Mouse (Mus musculus): ENCODE results near the gene Dynll2. TPM values are rescaled to one million over a fixed set of nuclear protein-coding genes. Genes with fewer than 3 reads are reported as not detected.

The Dynll2 gene
- 100 to 1,000 TPM; 580 to 594 TPM for total RNA-seq (2021)

GRCm38 (mm10) chr11:87986831-87987793 is at the start of gene Dynll2:
Gene Dynll2 (minus strand): TSS chr11:87987533.
- DNase-seq (ENCODE audit: low spot score in 2 of 2) = peak; percentile 88 to 93
- intact Hi-C loops (cut with DNase I) = loop anchor here (1.0 to 5.0 kb wide), 3 partner anchors 60 to 730 kb away; partner anchors contain the start of genes Mrps23 and Srsf1

GRCm38 (mm10) chr11:88036761-88037251 is 49.5 kb upstream of the Dynll2 start:
- intact Hi-C loops (cut with DNase I) = no loop called here
- peak in 1 of 2 experiments; percentile 7 for DNase-seq (ENCODE audit: low spot score in 2 of 2)

GRCm38 (mm10) chr11:88035970-88036369 is 48.6 kb upstream of the Dynll2 start:
- no peak for DNase-seq (ENCODE audit: low spot score in 2 of 2)
- intact Hi-C loops (cut with DNase I) = no loop called here

- DNase-seq (ENCODE audit: low spot score in 2 of 2) = no peak
- intact Hi-C loops (cut with DNase I) = no loop called here
Observed at GRCm38 (mm10) chr11:88031753-88032152, 44.4 kb upstream of the Dynll2 start.

GRCm38 (mm10) chr11:88030836-88031235 is 43.5 kb upstream of the Dynll2 start:
- intact Hi-C loops (cut with DNase I) = no loop called here
- no peak for DNase-seq (ENCODE audit: low spot score in 2 of 2)

GRCm38 (mm10) chr11:88030219-88030618 is 42.9 kb upstream of the Dynll2 start:
- no peak for DNase-seq (ENCODE audit: low spot score in 2 of 2)
- intact Hi-C loops (cut with DNase I) = no loop called here

GRCm38 (mm10) chr11:88028193-88028684 is 40.9 kb upstream of the Dynll2 start:
- DNase-seq (ENCODE audit: low spot score in 2 of 2) = peak; percentile 58 to 74
- intact Hi-C loops (cut with DNase I) = no loop called here

- DNase-seq (ENCODE audit: low spot score in 2 of 2) = no peak
- intact Hi-C loops (cut with DNase I) = no loop called here
Observed at GRCm38 (mm10) chr11:88027391-88028035, 40.2 kb upstream of the Dynll2 start.

- DNase-seq (ENCODE audit: low spot score in 2 of 2) = no peak
- intact Hi-C loops (cut with DNase I) = no loop called here
Observed at GRCm38 (mm10) chr11:88023933-88024332, 36.6 kb upstream of the Dynll2 start.

GRCm38 (mm10) chr11:88015795-88016194 is 28.5 kb upstream of the Dynll2 start:
- no peak for DNase-seq (ENCODE audit: low spot score in 2 of 2)
- intact Hi-C loops (cut with DNase I) = no loop called here

- DNase-seq (ENCODE audit: low spot score in 2 of 2) = peak in 1 of 2 experiments; percentile 68
- intact Hi-C loops (cut with DNase I) = no loop called here
Observed at GRCm38 (mm10) chr11:88015161-88015560, 27.8 kb upstream of the Dynll2 start.

GRCm38 (mm10) chr11:88013632-88014031 is 26.3 kb upstream of the Dynll2 start:
- intact Hi-C loops (cut with DNase I) = no loop called here
- DNase-seq (ENCODE audit: low spot score in 2 of 2) = no peak

GRCm38 (mm10) chr11:88012621-88013244 is 25.4 kb upstream of the Dynll2 start:
- no peak for DNase-seq (ENCODE audit: low spot score in 2 of 2)
- intact Hi-C loops (cut with DNase I) = no loop called here

GRCm38 (mm10) chr11:88011914-88012419 is 24.6 kb upstream of the Dynll2 start:
- no peak for DNase-seq (ENCODE audit: low spot score in 2 of 2)
- intact Hi-C loops (cut with DNase I) = no loop called here

GRCm38 (mm10) chr11:88011208-88011913 is 24.0 kb upstream of the Dynll2 start:
- intact Hi-C loops (cut with DNase I) = no loop called here
- DNase-seq (ENCODE audit: low spot score in 2 of 2) = no peak

GRCm38 (mm10) chr11:88009542-88010190 is 22.3 kb upstream of the Dynll2 start:
- peak; percentile 44 to 77 for DNase-seq (ENCODE audit: low spot score in 2 of 2)
- intact Hi-C loops (cut with DNase I) = no loop called here

GRCm38 (mm10) chr11:88008641-88009040 is 21.3 kb upstream of the Dynll2 start:
- no peak for DNase-seq (ENCODE audit: low spot score in 2 of 2)
- intact Hi-C loops (cut with DNase I) = no loop called here

GRCm38 (mm10) chr11:88004123-88004522 is 16.8 kb upstream of the Dynll2 start:
- DNase-seq (ENCODE audit: low spot score in 2 of 2) = no peak
- intact Hi-C loops (cut with DNase I) = no loop called here

GRCm38 (mm10) chr11:88002738-88003137 is 15.4 kb upstream of the Dynll2 start:
- intact Hi-C loops (cut with DNase I) = no loop called here
- DNase-seq (ENCODE audit: low spot score in 2 of 2) = no peak

Data from left cerebral cortex, postnatal 25 days (tissue).